Mouse (Mus musculus) small intestine, adult 2 months (tissue): ENCODE measurements at regions not wholly inside any gene's neighbourhood (a gene's known extent, or its start where the extent isn't known, plus 50 kb on each side); places are given as distances from the start of the nearest gene placed in this dataset.

Source experiments
- H3K27ac ChIP-seq: fragments of 200-500 bp; 2 replicates; pipeline ENCODE4 v1.5.1; 2012; ENCODE audit warnings: low read depth, low read length, control low read depth, inconsistent platforms; ENCODE audit not compliant: insufficient read depth
- H3K27me3 ChIP-seq: fragments of 200-500 bp; 2 replicates; pipeline ENCODE4 v1.6.1; 2012; ENCODE audit warnings: mild to moderate bottlenecking, moderate library complexity, low read length, inconsistent platforms; ENCODE audit not compliant: control insufficient read depth, insufficient read depth
- H3K36me3 ChIP-seq: fragments of 200-500 bp; 2 replicates; pipeline ENCODE4 v1.6.1; 2012; ENCODE audit warnings: mild to moderate bottlenecking, low read length, control low read depth, inconsistent platforms; ENCODE audit not compliant: control insufficient read depth, insufficient read depth
- H3K4me1 ChIP-seq: fragments of 200-500 bp; 2 replicates; pipeline ENCODE4 v1.6.1; 2012; ENCODE audit warnings: low read length, inconsistent platforms, mixed read lengths; ENCODE audit not compliant: control insufficient read depth, insufficient read depth, insufficient read length
- H3K4me3 ChIP-seq: fragments of 200-500 bp; 2 replicates; pipeline ENCODE4 v1.5.1; 2012; ENCODE audit warnings: low read depth, mild to moderate bottlenecking, control low read depth, inconsistent platforms, low read length, moderate library complexity
- CTCF ChIP-seq: fragments of 200-500 bp; IDR thresholded peaks from 2 replicates; pipeline ENCODE4 v1.5.1; 2012; ENCODE audit warnings: low read depth, mild to moderate bottlenecking, control low read depth, inconsistent platforms, low read length, moderate library complexity, mixed read lengths; ENCODE audit not compliant: insufficient replicate concordance, insufficient read length; ENCODE audit errors: extremely low read depth
- POLR2A ChIP-seq: fragments of 200-500 bp; IDR thresholded peaks from 2 replicates; pipeline ENCODE4 v1.6.1; 2012; ENCODE audit warnings: low read depth, mild to moderate bottlenecking, control low read depth, inconsistent platforms, low read length, moderate library complexity
- WGBS: fragments of 180-500 bp; shearing (Covaris S2); methylation state at CpG from one replicate; pipeline ENCODE4 v1.1.7; 2018; 5-methylcytosine and 5-hydroxymethylcytosine counted together

- no peaks in the 10 kb centered on the region for H3K4me1 ChIP-seq
- WGBS, result 52% methylated on average over 4 of the region's 4 CpGs
- H3K36me3 ChIP-seq, result no peaks in the 10 kb centered on the region
- TF ChIP-seq CTCF (no peak), POLR2A (no peak)
- H3K27ac ChIP-seq, result no peak overlapping the region
- H3K4me3 ChIP-seq, result no peak overlapping the region
- H3K27me3 ChIP-seq, result no peaks in the 10 kb centered on the region
Measured at GRCm38 (mm10) chr2:159019921-159020534, 225.4 kb downstream of the Dhx35 start.

- no peak for TF ChIP-seq CTCF
- no peak for TF ChIP-seq POLR2A
- no peaks in the 10 kb centered on the region for H3K4me1 ChIP-seq
- no peaks in the 10 kb centered on the region for H3K36me3 ChIP-seq
- H3K27ac ChIP-seq, result no peak overlapping the region
- WGBS, result 64% methylated on average over 8 of the region's 8 CpGs
- H3K4me3 ChIP-seq, result no peak overlapping the region
- H3K27me3 ChIP-seq, result no peaks in the 10 kb centered on the region
Measured at GRCm38 (mm10) chr2:159032147-159032546, 237.5 kb downstream of the Dhx35 start.

GRCm38 (mm10) chr2:159039916-159040315, 245.3 kb downstream of the Dhx35 start:
- Histone ChIP-seq H3K27ac (no peak overlapping the region), H3K27me3 (no peaks in the 10 kb centered on the region), H3K36me3 (no peaks in the 10 kb centered on the region), H3K4me3 (no peak overlapping the region), H3K4me1 (no peaks in the 10 kb centered on the region)
- no peak for TF ChIP-seq CTCF
- TF ChIP-seq POLR2A, result no peak
- WGBS, result 51% methylated on average over 4 of the region's 4 CpGs

- Histone ChIP-seq H3K4me3 (no peak overlapping the region), H3K4me1 (no peaks in the 10 kb centered on the region), H3K27me3 (no peaks in the 10 kb centered on the region), H3K27ac (no peak overlapping the region), H3K36me3 (no peaks in the 10 kb centered on the region)
- WGBS, result 66% methylated on average over 10 of the region's 10 CpGs
- TF ChIP-seq POLR2A (no peak), CTCF (no peak)
Measured at GRCm38 (mm10) chr2:159053534-159053933, 258.9 kb downstream of the Dhx35 start.

- Histone ChIP-seq H3K4me3 (no peak overlapping the region), H3K27me3 (no peaks in the 10 kb centered on the region), H3K27ac (no peak overlapping the region), H3K4me1 (no peaks in the 10 kb centered on the region), H3K36me3 (no peaks in the 10 kb centered on the region)
- TF ChIP-seq CTCF, result peak; percentile 71; the same call in 1 of the 2 replicates
- no peak for TF ChIP-seq POLR2A
- WGBS, result 55% methylated on average over 4 of the region's 4 CpGs
Measured at GRCm38 (mm10) chr2:159053936-159054335, 259.3 kb downstream of the Dhx35 start.

- Histone ChIP-seq H3K27me3 (no peaks in the 10 kb centered on the region), H3K36me3 (no peaks in the 10 kb centered on the region), H3K4me3 (no peak overlapping the region), H3K27ac (no peak overlapping the region), H3K4me1 (no peaks in the 10 kb centered on the region)
- 78% methylated on average over 3 of the region's 3 CpGs for WGBS
- TF ChIP-seq CTCF (no peak), POLR2A (no peak)
Measured at GRCm38 (mm10) chr2:159054451-159054850, 259.8 kb downstream of the Dhx35 start.

GRCm38 (mm10) chr2:159055780-159056179, 261.2 kb downstream of the Dhx35 start:
- WGBS, result 63% methylated on average over 6 of the region's 6 CpGs
- TF ChIP-seq CTCF, result no peak
- TF ChIP-seq POLR2A, result no peak
- Histone ChIP-seq H3K27ac (no peak overlapping the region), H3K4me1 (no peaks in the 10 kb centered on the region), H3K4me3 (no peak overlapping the region), H3K36me3 (no peaks in the 10 kb centered on the region), H3K27me3 (no peaks in the 10 kb centered on the region)
